Mouse (Mus musculus) ES-E14 (cell line): ENCODE data around the gene Anxa4. TPM values are rescaled to one million over a fixed set of nuclear protein-coding genes. Genes with fewer than 3 reads are reported as not detected.

ENCODE experiments used
- DNase-seq: peaks from one replicate; pipeline ENCODE4 v3.0.0-alpha.2; 2013; ENCODE audit warnings: low read depth, low spot score
- H3K27ac ChIP-seq: 2 replicates; pipeline ENCODE4 v1.5.1; 2012; ENCODE audit warnings: low read depth, mild to moderate bottlenecking, low read length, moderate library complexity, mixed read lengths; ENCODE audit not compliant: poor library complexity, insufficient read depth, severe bottlenecking
- H3K36me3 ChIP-seq: 2 replicates; pipeline ENCODE4 v1.6.1; 2012; ENCODE audit warnings: mild to moderate bottlenecking, low read length, moderate library complexity, mixed read lengths; ENCODE audit not compliant: control insufficient read depth, poor library complexity, insufficient read depth, severe bottlenecking
- H3K4me1 ChIP-seq, 2 experiments: fragments of 150-350 bp in 1 of 2; sonication (generic) in 1 of 2; 2 replicates each; pipeline ENCODE4 v1.6.1; 2012; ENCODE audit warnings: low read length in 2 of 2, mild to moderate bottlenecking in 1 of 2, mixed read lengths in 1 of 2; ENCODE audit not compliant: control insufficient read depth in 2 of 2, insufficient read depth in 2 of 2, poor library complexity in 1 of 2
- H3K4me3 ChIP-seq, 2 experiments: fragments of 150-350 bp in 1 of 2; sonication (generic) in 1 of 2; 2 replicates each; pipeline ENCODE4 v1.5.1; 2012; ENCODE audit warnings: low read length in 2 of 2, low read depth in 1 of 2, mild to moderate bottlenecking in 1 of 2, mixed read lengths in 1 of 2; ENCODE audit not compliant: insufficient read depth in 1 of 2, poor library complexity in 1 of 2, severe bottlenecking in 1 of 2
- H3K9ac ChIP-seq: 2 replicates; pipeline ENCODE4 v1.6.1; 2012; ENCODE audit warnings: low read depth, mild to moderate bottlenecking, low read length, mixed read lengths; ENCODE audit not compliant: poor library complexity, insufficient read depth, severe bottlenecking
- H3K9me3 ChIP-seq: fragments of 150-350 bp; sonication (generic); 2 replicates; pipeline ENCODE4 v1.6.1; 2012; ENCODE audit warnings: low read depth, mild to moderate bottlenecking, low read length; ENCODE audit not compliant: control insufficient read depth, insufficient read depth
- CHD2 ChIP-seq: IDR thresholded peaks from 2 replicates; pipeline ENCODE4 v1.6.1; 2014; ENCODE audit warnings: mild to moderate bottlenecking, low read depth, low read length, inconsistent platforms
- HCFC1 ChIP-seq: IDR thresholded peaks from 2 replicates; pipeline ENCODE4 v1.6.1; 2012; ENCODE audit warnings: low read length, inconsistent platforms, borderline replicate concordance; ENCODE audit not compliant: insufficient read depth
- MAFK ChIP-seq: IDR thresholded peaks from 2 replicates; pipeline ENCODE4 v1.6.1; 2014; ENCODE audit warnings: mild to moderate bottlenecking, low read depth, low read length, inconsistent platforms; ENCODE audit not compliant: insufficient read depth
- ZC3H11A ChIP-seq: IDR thresholded peaks from 2 replicates; pipeline ENCODE4 v1.6.1; 2012; ENCODE audit warnings: low read depth, mild to moderate bottlenecking, inconsistent platforms, low read length, borderline replicate concordance
- ZNF384 ChIP-seq: IDR thresholded peaks from 2 replicates; pipeline ENCODE4 v1.6.1; 2012; ENCODE audit warnings: low read depth, low read length, inconsistent platforms
- in situ Hi-C, 2 experiments: fragments of 600-800 bp; cut with MboI; formaldehyde crosslinking; loops; one replicate each; pipeline ENCODE4 v1.15.1; 2025; ENCODE audit warnings: low sequenced_read_pairs in 2 of 2, inconsistent platforms in 1 of 2; ENCODE audit not compliant: unreplicated experiment in 2 of 2
- total RNA-seq: library from RNA; depleted of rRNA; stranded (reverse); fragments of 300-350 nt; gene quantifications from 2 replicates; pipeline ENCODE4 v1.2.3, GENCODE M21; 2012

Gene Anxa4
- total RNA-seq, 1 experiment, result 22.1 TPM

DNA sequence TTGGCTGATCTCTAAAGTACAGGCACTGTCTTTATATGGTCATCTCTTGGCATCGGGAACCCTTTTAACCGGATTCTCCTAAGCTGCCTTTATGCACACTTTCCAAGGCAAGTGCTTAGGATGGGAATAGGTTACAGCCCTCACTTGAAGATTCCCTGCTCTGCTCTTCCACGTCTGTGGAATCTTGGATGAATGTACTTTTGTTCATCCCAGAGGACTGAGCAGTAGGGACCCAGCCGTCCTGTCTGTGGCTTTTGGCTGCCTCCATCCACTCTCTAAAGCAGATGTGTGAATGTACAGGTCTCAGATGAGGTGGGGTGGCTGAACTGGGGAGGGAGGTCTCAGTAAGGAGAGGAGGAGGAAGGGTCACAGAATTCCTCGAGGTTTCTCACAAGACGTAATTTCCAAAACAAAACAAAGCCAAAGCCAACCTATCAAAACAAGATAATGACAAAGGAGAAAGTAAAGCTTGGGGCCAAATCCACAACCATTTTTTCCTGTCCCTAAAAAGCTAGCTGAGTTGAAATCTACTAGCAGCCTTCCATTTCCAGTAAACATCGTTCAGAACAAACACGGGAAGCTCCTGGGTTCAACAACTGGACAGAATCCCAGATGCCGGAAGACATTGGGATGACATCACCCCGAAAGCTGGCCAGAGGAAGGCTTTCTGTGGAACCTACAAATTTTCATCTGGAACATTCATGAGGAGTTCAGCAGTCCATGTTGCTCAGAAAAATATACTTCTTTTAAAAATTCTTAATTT, 37.5 kb upstream of the Anxa4 start:
- Histone ChIP-seq H3K9me3 (no peaks in the 10 kb centered on the region), H3K36me3 (no peaks in the 10 kb centered on the region), H3K4me3 (no peak overlapping the region), H3K4me1 (peaks cover 0 to 7% of the 10 kb centered on the region in 2 experiments; a peak in 1 of 4 replicates), H3K27ac (no peak overlapping the region), H3K9ac (no peak overlapping the region)
- TF ChIP-seq ZNF384 (no peak), MAFK (no peak), ZC3H11A (no peak), HCFC1 (no peak), CHD2 (no peak)
- DNase-seq, result no peak
- in situ Hi-C loops, result no loop called here

DNA sequence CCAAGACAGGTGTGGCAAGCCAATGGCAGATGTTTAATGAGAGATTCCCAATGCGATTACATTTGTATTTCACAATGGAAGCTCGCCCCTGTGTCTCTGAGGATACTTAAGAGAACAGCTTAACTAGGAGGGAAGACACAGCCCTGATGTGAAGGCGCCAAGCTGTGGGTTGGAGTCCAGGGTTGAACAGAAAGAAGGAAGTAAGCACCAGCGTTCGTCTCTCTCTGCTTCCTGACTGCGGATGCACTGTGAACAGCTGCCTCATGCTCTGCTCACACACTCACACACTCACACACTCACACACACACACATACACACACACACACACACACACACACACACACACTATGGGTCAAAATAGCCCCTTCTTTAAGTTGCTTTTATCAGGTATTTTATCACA, 36.4 kb upstream of the Anxa4 start:
- in situ Hi-C loops, result no loop called here
- no peak for TF ChIP-seq ZNF384
- TF ChIP-seq ZC3H11A, result no peak
- no peak for TF ChIP-seq HCFC1
- no peak for TF ChIP-seq CHD2
- no peak for TF ChIP-seq MAFK
- no peak overlapping the region for H3K9ac ChIP-seq
- no peaks in the 10 kb centered on the region for H3K9me3 ChIP-seq
- no peak for DNase-seq
- no peaks in the 10 kb centered on the region for H3K36me3 ChIP-seq
- H3K4me3 ChIP-seq, result no peak overlapping the region
- H3K4me1 ChIP-seq, result peaks cover 0 to 7% of the 10 kb centered on the region in 2 experiments; a peak in 1 of 4 replicates
- no peak overlapping the region for H3K27ac ChIP-seq

DNA sequence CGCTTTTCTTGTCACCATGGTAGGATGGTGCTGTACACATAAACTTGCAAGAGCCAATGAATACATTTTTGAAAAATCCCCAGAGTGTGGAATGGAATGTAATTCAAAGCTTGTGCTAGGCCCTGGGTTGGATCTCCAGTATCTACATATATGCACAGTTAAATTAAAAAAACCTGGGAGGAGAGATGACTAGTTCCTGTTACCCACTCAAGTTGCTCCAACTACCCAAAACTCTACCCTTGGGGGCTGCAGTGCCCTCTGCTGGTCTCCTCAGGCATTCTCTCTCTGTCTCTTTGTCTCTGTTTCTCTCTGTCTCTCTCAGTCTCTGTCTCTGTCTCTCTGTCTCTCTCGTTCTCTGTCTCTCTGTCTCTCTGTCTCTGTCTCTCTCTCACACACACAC, 34.0 kb upstream of the Anxa4 start:
- Histone ChIP-seq H3K4me3 (no peak overlapping the region), H3K9me3 (no peaks in the 10 kb centered on the region), H3K4me1 (peaks cover 0 to 22% of the 10 kb centered on the region in 2 experiments; a peak in 1 of 4 replicates), H3K27ac (no peak overlapping the region), H3K9ac (no peak overlapping the region), H3K36me3 (no peaks in the 10 kb centered on the region)
- in situ Hi-C loops, result no loop called here
- no peak for TF ChIP-seq CHD2
- no peak for TF ChIP-seq ZNF384
- no peak for TF ChIP-seq ZC3H11A
- TF ChIP-seq MAFK, result no peak
- TF ChIP-seq HCFC1, result no peak
- DNase-seq, result no peak

- TF ChIP-seq MAFK (no peak), HCFC1 (no peak), CHD2 (no peak), ZNF384 (no peak), ZC3H11A (no peak)
- DNase-seq, result no peak
- Histone ChIP-seq H3K9me3 (no peaks in the 10 kb centered on the region), H3K4me3 (no peak overlapping the region), H3K9ac (no peak overlapping the region), H3K4me1 (peaks cover 5 to 30% of the 10 kb centered on the region in 2 experiments; a peak in 2 of 4 replicates), H3K36me3 (no peaks in the 10 kb centered on the region), H3K27ac (no peak overlapping the region)
- in situ Hi-C loops, result no loop called here
Measured at GRCm38 (mm10) chr6:86824401-86824800, 31.0 kb upstream of the Anxa4 start.
